Mouse (Mus musculus) adrenal gland, adult 8-10 months (tissue): ENCODE measurements around the gene Lect2. TPM values are rescaled to one million over a fixed set of nuclear protein-coding genes. Genes with fewer than 3 reads are reported as not detected.

ENCODE experiments used
- DNase-seq: peaks from one replicate; pipeline ENCODE4 v3.0.0; 2022
- total RNA-seq, 4 experiments: library from RNA; stranded (reverse); gene quantifications; 2 replicates each; pipeline ENCODE4 v1.2.4; 2022

Gene Lect2
- total RNA-seq, 4 experiments from 2014 or later: not detected

GRCm38 (mm10) chr13:56500132-56500531 lies 48.2 kb downstream of the Lect2 start:
- DNase-seq: no peak

GRCm38 (mm10) chr13:56494440-56494839 lies 53.9 kb downstream of the Lect2 start:
- peak; percentile 24 for DNase-seq

Other genes with a start within 250 kb of the Lect2 start
- gene Gm3045, start 121.9 kb downstream of the Lect2 start, total RNA-seq: not detected
- 1 to 10 TPM in 3 of 4 experiments, under 1 TPM in 1; 0.55 to 2.5 (median 1.4) TPM for gene Slc25a48, start 110.1 kb downstream of the Lect2 start, total RNA-seq
- gene Il9, start 66.3 kb downstream of the Lect2 start, total RNA-seq: not detected
- 1 to 10 TPM; 5.8 to 7.5 (median 6.2) TPM for gene Fbxl21, start 26.0 kb downstream of the Lect2 start, total RNA-seq
- 100 to 1,000 TPM in 2 of 4 experiments, 10 to 100 TPM in 2; 35.2 to 174 (median 104) TPM for gene Tgfbi, start 61.0 kb upstream of the Lect2 start, total RNA-seq
- 10 to 100 TPM; 49.7 to 68.6 (median 58.2) TPM for gene Smad5, start 154.5 kb upstream of the Lect2 start, total RNA-seq
- not detected for gene Gm45623, start 205.3 kb upstream of the Lect2 start, total RNA-seq